Mouse (Mus musculus): ENCODE measurements at regions not wholly inside any gene's neighbourhood (a gene's known extent, or its start where the extent isn't known, plus 50 kb on each side); places are given as distances from the start of the nearest gene placed in this dataset.
A peak's percentile ranks its signal among the peaks of the same experiment; 100 is the strongest.

DNA sequence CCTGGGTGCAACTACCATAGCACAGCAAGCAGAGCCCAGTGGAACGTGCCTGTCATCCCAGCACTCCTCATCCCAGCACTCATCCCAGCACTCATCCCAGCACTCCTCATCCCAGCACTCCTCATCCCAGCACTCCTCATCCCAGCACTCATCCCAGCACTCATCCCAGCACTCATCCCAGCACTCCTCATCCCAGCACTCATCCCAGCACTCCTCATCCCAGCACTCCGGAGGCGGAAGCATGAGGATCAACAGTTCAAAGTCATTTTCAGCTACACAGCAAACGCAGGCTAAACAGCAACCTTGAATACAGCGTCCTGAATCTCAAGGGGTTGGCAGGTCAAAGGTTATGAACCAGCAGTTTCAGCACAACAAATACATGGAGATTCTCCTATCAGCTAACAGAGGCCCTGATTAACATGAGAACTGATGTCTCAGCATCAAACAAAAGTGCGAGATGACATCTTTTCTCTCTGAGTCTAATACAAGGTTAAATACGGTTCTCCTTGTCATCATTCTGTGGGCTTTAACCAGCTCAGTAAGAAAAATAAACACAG is 211.8 kb downstream of the Pdcd6ip start:
- no peak for DNase-seq (ENCODE audit: low spot score in 2 of 2)

DNA sequence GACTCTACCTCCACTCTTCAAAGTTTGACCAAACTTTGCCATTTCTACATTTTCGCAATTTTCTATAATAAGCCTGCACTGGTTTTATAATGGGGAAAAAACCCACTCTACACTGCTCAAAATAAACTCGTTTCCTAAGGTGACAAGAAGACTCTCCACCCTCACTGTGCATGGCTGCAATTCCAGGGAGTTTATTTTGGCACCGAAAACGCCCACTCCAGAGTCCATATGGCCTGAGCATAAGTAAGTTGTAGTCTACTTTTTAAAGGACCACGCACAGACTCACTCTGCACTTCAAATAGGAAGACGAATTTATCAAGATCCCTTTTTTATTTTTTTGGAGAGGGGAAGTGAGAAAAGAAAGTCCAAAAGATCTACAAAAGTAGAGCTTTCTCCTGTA is 219.4 kb downstream of the Pdcd6ip start:
- peak; percentile 46 to 54 for DNase-seq (ENCODE audit: low spot score in 2 of 2)

DNA sequence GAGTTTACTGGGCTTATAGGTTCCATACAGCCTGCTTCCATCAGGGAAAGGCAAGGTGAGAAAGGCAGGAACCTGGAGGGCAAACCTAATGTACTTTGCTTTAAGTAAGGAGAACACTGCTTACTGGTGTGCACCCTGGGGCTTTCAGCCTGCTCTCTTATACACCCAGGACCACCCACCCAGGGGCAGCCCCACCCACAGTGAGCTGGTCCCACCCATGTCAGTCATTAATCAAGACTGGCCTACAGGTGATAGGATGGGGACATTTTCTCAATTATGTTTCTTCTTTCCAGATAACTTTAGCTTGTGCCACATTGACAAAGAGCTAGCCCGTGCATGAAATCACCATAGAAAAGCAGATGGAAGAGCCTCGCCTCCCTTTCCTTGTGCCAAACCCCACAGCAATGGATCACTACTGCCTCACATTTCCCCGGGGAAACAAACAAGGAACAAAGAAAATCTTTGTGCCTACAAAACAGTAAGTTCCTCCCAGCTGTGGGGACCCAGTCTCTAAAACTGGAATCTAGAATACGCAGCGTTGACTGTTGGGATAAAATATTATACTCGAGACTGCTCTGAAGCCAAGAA is 221.5 kb downstream of the Pdcd6ip start:
- peak; percentile 21 to 23 for DNase-seq (ENCODE audit: low spot score in 2 of 2)

- no peak for DNase-seq (ENCODE audit: low spot score in 2 of 2)
Measured at GRCm38 (mm10) chr9:113479897-113480296, 228.2 kb downstream of the Pdcd6ip start.

- DNase-seq (ENCODE audit: low spot score in 2 of 2), result no peak
Measured at GRCm38 (mm10) chr9:113478761-113479265, 229.2 kb downstream of the Pdcd6ip start.

- DNase-seq (ENCODE audit: low spot score in 2 of 2), result peak; percentile 78 to 82
Measured at GRCm38 (mm10) chr9:113471781-113472180, 236.3 kb downstream of the Pdcd6ip start.

GRCm38 (mm10) chr9:113462888-113463287 is 245.2 kb downstream of the Pdcd6ip start:
- no peak for DNase-seq (ENCODE audit: low spot score in 2 of 2)

- DNase-seq (ENCODE audit: low spot score in 2 of 2), result no peak
Measured at GRCm38 (mm10) chr9:113462267-113462887, 245.7 kb downstream of the Pdcd6ip start.

DNA sequence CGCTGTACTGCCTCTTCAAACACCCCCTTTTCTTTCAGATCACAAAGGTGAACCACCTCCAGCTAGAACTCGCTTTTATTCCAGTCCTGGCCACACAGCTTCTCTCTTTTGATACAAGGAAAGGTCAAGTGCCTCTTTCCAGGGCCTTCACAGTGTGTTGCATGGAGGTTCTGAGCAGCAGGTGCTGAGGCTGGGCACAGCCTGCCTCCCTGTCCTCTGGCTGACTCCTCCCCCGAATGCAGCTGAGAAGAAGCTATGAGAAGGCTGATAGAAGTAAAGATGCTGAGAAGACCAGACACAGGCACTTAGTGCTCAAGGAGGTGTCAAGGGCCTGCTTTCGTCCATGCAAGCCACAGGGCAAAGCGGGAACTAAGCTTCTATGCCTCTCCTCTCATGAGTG is 248.2 kb downstream of the Pdcd6ip start:
- no peak for DNase-seq (ENCODE audit: low spot score in 2 of 2)

DNA sequence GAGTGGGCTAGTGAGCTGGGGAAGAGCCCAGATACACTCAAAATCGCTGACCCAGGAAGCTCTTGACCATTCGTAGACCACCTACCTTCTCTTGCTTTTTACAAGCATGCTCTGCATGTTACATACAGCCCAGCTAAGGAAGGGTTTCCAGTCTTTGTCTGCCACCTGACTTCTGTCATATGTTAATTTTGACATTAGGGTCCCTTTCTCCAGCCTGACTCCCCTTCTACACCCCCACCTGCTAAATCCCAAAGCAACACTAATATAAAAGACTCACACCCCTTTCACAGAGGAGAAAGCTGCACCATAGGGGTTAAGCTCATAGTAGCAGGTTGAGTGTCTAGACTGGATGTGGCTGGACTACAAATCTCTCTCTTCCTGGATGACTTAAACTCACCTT is 248.8 kb downstream of the Pdcd6ip start:
- DNase-seq (ENCODE audit: low spot score in 2 of 2), result no peak

DNA sequence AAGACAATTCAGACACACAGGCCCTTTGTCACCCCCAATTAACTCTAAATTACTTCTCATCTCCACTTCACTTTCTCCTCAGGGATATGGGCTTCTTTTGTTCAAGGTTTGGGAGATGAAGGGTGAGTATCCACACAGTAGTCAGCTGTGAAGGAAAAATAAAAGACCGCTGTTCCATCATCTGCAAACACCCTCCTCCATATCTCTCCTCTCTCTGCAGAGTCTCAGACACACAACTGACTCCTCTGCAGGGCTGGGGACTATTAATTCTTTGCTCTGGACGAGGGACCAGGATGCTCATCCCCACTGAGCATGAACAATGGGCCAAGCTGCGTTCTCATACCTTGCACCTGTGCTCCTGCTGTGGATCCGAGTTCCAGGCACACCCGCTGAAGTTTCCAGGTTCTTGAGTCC is 249.3 kb downstream of the Pdcd6ip start:
- DNase-seq (ENCODE audit: low spot score in 2 of 2), result no peak

- no peak for DNase-seq (ENCODE audit: low spot score in 2 of 2)
Measured at GRCm38 (mm10) chr9:113457169-113457850, 250.7 kb downstream of the Pdcd6ip start.

- no peak for DNase-seq (ENCODE audit: low spot score in 2 of 2)
Measured at GRCm38 (mm10) chr9:113455577-113455976, 252.5 kb downstream of the Pdcd6ip start.

- DNase-seq (ENCODE audit: low spot score in 2 of 2), result no peak
Measured at GRCm38 (mm10) chr9:113453231-113453630, 254.8 kb downstream of the Pdcd6ip start.

DNA sequence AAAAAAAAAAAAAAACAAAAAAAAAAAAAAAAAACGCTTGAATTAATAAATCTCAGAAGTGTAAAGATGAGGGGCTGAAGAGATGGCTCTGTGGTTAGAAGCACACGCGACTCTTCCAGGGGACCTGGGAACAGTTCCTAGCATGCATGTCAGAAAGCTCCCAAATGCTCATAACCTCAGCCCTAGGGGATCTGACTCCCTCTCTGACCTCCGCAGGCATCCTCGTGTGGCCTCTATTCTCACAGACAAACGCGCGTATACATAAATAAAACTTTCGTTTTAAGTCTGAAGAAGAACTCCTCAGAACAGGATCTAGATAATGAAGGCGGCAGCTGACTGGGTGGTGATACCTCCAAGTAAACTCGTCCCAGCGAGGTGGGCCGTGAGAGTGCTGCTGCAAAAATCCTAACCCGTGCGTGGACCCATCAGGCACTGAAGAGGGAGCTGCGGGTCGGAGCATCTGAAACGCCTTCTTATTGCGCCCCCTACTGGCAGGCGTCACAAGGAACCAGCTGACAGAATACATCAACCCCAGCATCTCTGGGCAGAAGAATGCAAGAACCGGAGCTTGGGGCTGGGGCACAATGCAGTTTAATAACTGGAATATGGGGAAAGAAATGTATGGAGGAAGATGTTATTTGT is 266.2 kb downstream of the Pdcd6ip start:
- DNase-seq (ENCODE audit: low spot score in 2 of 2), result peak; percentile 61 to 82

- DNase-seq (ENCODE audit: low spot score in 2 of 2), result no peak
Measured at GRCm38 (mm10) chr9:113438394-113438793, 269.7 kb downstream of the Pdcd6ip start.

DNA sequence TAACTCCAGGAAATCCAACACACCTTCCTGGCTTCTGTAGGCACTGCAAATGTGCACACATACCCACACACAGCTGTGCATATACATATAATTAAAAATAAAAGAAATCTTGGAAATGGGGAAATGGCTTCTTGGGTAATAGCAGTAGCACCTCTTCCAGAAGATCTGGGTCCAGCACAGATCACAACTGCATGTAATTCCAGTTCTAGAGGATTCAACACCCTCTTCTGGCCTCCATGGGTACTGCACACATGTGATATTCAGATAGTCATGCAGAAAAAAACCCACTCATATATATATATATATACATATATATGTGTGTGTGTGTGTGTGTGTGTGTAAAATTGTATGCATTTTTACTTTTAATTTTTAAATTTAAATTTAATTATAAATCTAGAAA is 272.1 kb downstream of the Pdcd6ip start:
- no peak for DNase-seq (ENCODE audit: low spot score in 2 of 2)

GRCm38 (mm10) chr9:113433424-113433823 is 274.6 kb downstream of the Pdcd6ip start:
- no peak for DNase-seq (ENCODE audit: low spot score in 2 of 2)

GRCm38 (mm10) chr9:113432601-113433179 is 275.4 kb downstream of the Pdcd6ip start:
- DNase-seq (ENCODE audit: low spot score in 2 of 2), result no peak

DNA sequence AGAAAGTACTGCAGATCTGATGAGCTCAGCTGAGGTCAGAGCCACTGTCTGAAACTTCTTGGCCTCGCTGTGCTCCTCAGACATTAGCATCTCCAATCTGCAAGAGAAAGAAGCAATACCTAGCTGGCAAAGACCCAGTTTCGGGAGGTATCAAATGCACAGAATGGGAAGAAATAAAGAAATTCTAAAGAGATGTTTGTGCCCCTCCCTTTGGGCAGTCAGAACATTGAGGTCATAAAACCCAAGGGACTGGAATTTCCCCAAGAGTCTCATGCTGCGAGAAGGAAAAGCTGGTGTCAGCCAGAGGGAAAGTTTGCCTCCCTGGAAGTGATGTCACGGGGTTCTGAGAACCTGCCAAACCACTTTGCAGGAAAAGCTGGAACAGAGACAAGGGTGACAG is 277.6 kb downstream of the Pdcd6ip start:
- DNase-seq (ENCODE audit: low spot score in 2 of 2), result no peak

DNA sequence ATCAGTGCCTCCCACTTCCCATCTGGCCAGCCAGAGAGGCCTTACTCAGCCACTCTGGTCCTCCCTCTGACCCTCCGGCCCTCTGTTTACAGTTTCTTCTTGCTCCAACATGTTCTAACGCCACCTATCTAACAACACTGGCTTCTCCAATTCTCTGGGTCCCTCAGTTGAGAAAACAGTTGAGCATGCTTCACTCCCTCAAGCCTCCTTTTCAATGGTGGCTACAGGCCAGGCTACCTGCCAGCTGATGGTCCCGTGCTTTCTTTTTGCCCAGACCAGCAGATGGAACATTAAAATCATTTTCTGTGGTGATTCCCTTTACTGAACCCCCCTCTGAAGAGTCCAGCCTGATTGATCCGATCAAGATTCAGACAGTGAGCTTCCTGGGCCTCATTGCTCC is 280.8 kb downstream of the Pdcd6ip start:
- no peak for DNase-seq (ENCODE audit: low spot score in 2 of 2)

Measured in layer of hippocampus, adult 8-10 months (tissue).